Comparison of ENCODE assay signal across 14 mouse cellular contexts in the genomic region with DNA sequence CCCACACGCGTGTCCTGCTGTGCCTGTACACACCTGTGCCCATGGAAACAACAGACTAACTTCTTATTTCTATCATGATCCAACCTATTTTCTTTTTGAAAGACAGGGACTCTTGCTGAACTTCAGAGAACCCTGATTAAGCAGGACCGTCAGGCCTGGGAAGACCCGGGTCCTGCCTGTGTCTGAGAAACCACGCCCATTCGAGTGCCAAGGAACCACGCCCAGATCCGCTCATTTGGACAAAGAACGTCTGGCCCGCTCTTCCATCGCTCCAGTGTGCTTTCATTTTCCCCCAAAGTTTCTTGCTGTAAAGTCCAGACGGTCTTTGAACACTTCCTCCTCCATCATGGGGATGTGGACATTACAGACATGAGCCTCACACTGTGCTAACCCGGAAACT. TPM values are rescaled to one million over a fixed set of nuclear protein-coding genes. Genes with fewer than 3 reads are reported as not detected.
DNase-seq lines count a peak whose midpoint lies in the region; ATAC-seq lines count a peak whose summit lies in the region.
"Had no signal": no experiment of that assay in that cellular context is flagged by ENCODE, and none has a peak within 500 bp of the region (broad histone marks: within the 10 kb centered on the region; RNA-seq: fewer than 3 reads in every experiment).

No protein-coding gene starts in this region.

- H3K27me3 ChIP-seq in heart, embryonic 16.5 days (ENCODE audit: control insufficient read depth, insufficient read depth, low read length) = no peaks in the 10 kb centered on the region
- H3K27me3 ChIP-seq in heart, embryonic 11.5 days (ENCODE audit: control insufficient read depth, insufficient read depth, low read length) = no peaks in the 10 kb centered on the region
- H3K27me3 ChIP-seq in intestine, embryonic 14.5 days (replicated peaks; ENCODE audit: control insufficient read depth, insufficient read depth, low read length) = no peaks in the 10 kb centered on the region

- no peak overlapping the region for H3K27ac ChIP-seq in heart, embryonic 16.5 days (ENCODE audit: low read length)
- H3K27ac ChIP-seq in heart, embryonic 11.5 days (ENCODE audit: low read depth, low read length) = no peak overlapping the region
- no peak overlapping the region for H3K27ac ChIP-seq in intestine, embryonic 14.5 days (ENCODE audit: low read depth)
- H3K27ac ChIP-seq: heart, adult 2 months had no signal

- peak overlapping the region; percentile 7; the same call in 1 of the 2 replicates for H3K4me3 ChIP-seq in heart, embryonic 16.5 days (ENCODE audit: low read length)
- no peak overlapping the region for H3K4me3 ChIP-seq in heart, embryonic 11.5 days (ENCODE audit: low read depth, low read length)
- H3K4me3 ChIP-seq in intestine, embryonic 14.5 days (ENCODE audit: low read depth, low read length) = no peak overlapping the region
- H3K4me3 ChIP-seq: erythroblast, embryonic 14.5 days; heart, adult 2 months had no signal

- no peak for ATAC-seq in heart, embryonic 16.5 days (replicated peaks; ENCODE audit: extremely low read depth, insufficient read depth, low FRiP score)
- no peak for ATAC-seq in heart, embryonic 11.5 days (replicated peaks; ENCODE audit: insufficient number of reproducible peaks, low FRiP score, low TSS enrichment)
- no peak; the same call in 1 of the 2 replicates for ATAC-seq in intestine, embryonic 14.5 days (replicated peaks; ENCODE audit: low FRiP score, low TSS enrichment, low read depth)
- ATAC-seq: CD4-positive, CD25-positive, alpha-beta regulatory T cell, adult 4 months had no signal

- H3K4me2 ChIP-seq in heart, embryonic 16.5 days (ENCODE audit: low read depth, low read length) = peak overlapping the region; percentile 30; the same call in 1 of the 2 replicates
- no peak overlapping the region; the same call in 1 of the 2 replicates for H3K4me2 ChIP-seq in heart, embryonic 11.5 days
- 0 out of 2 replicates have a peak overlapping the region, but pooled peaks have one; percentile 20 for H3K4me2 ChIP-seq in intestine, embryonic 14.5 days (ENCODE audit: low read length)

- WGBS in heart, embryonic 16.5 days = 63% methylated on average over 13 of the region's 13 CpGs
- WGBS in heart, embryonic 11.5 days (ENCODE audit: insufficient replicate concordance) = 57% methylated on average over 13 of the region's 13 CpGs
- 63% methylated on average over 13 of the region's 13 CpGs for WGBS in intestine, embryonic 14.5 days

- H3K4me1 ChIP-seq in heart, embryonic 16.5 days (ENCODE audit: control insufficient read depth, insufficient read depth, low read length) = no peaks in the 10 kb centered on the region
- H3K4me1 ChIP-seq in heart, embryonic 11.5 days (ENCODE audit: control insufficient read depth, insufficient read depth, low read length) = no peaks in the 10 kb centered on the region
- 0 out of 2 replicates have a peak, but pooled peaks cover 5% of the 10 kb centered on the region for H3K4me1 ChIP-seq in intestine, embryonic 14.5 days (replicated peaks; ENCODE audit: control insufficient read depth, insufficient read depth, low read length)

- H3K9ac ChIP-seq in heart, embryonic 16.5 days (ENCODE audit: low read length) = no peak overlapping the region
- H3K9ac ChIP-seq in heart, embryonic 11.5 days (ENCODE audit: low read depth, low read length) = no peak overlapping the region
- no peak overlapping the region for H3K9ac ChIP-seq in intestine, embryonic 14.5 days (ENCODE audit: low read length)

- H3K36me3 ChIP-seq in heart, embryonic 16.5 days (ENCODE audit: control insufficient read depth, insufficient read depth) = no peaks in the 10 kb centered on the region
- H3K36me3 ChIP-seq in heart, embryonic 11.5 days (ENCODE audit: control insufficient read depth, insufficient read depth, low read length) = no peaks in the 10 kb centered on the region
- H3K36me3 ChIP-seq in intestine, embryonic 14.5 days (ENCODE audit: control insufficient read depth, insufficient read depth, low read length) = no peaks in the 10 kb centered on the region

- no peaks in the 10 kb centered on the region for H3K9me3 ChIP-seq in heart, embryonic 16.5 days (replicated peaks; ENCODE audit: control insufficient read depth, low read length)
- H3K9me3 ChIP-seq in heart, embryonic 11.5 days (replicated peaks; ENCODE audit: control insufficient read depth, low read length) = no peaks in the 10 kb centered on the region
- H3K9me3 ChIP-seq in intestine, embryonic 14.5 days (ENCODE audit: control insufficient read depth, low read length) = no peaks in the 10 kb centered on the region

- DNase-seq in urinary bladder, postnatal 14 days (ENCODE audit: low spot score) = peak; percentile 15
- DNase-seq in urinary bladder, postnatal 25 days (ENCODE audit: low spot score) = no peak
- DNase-seq in intestine, embryonic 14.5 days (ENCODE audit: low spot score) = no peak
- DNase-seq in spleen, postnatal 10 days (ENCODE audit: low spot score in 2 of 2) = no peak
- no peak for DNase-seq in cerebellum, adult 11-12 months
- DNase-seq: adrenal gland, postnatal 10 days; cerebellum, postnatal 36 days; retina, postnatal 1 day; thymus, postnatal 14 days had no signal

RNA-seq across cellular contexts. Expression of gene Tenm3, which starts 26.8 kb away (rescaled TPM):
- polyA plus RNA-seq in heart, embryonic 16.5 days (2015; fragmentation: Nextera tagmentation; extraction: Ambion mirVana) = 4.3 and 4.5 TPM in 2 replicates
- polyA plus RNA-seq in heart, embryonic 11.5 days (2014; fragmentation: Nextera tagmentation; extraction: Ambion mirVana) = 14.3 and 18.2 TPM in 2 replicates
- polyA plus RNA-seq in intestine, embryonic 14.5 days (2014; fragmentation: Nextera tagmentation; extraction: Ambion mirVana) = 31.2 and 32.1 TPM in 2 replicates
